Mouse (Mus musculus) B cell, adult 62 days (primary cell): Measurements from ENCODE around the gene Dcpp2. TPM values are rescaled to one million over a fixed set of nuclear protein-coding genes. Genes with fewer than 3 reads are reported as not detected.

Experiments
- total RNA-seq: library from RNA; stranded (reverse); gene quantifications from 4 replicates; pipeline ENCODE4 v1.2.4, GENCODE M21; 2023

Dcpp2 gene
- total RNA-seq = not detected in 4 replicates

DNA sequence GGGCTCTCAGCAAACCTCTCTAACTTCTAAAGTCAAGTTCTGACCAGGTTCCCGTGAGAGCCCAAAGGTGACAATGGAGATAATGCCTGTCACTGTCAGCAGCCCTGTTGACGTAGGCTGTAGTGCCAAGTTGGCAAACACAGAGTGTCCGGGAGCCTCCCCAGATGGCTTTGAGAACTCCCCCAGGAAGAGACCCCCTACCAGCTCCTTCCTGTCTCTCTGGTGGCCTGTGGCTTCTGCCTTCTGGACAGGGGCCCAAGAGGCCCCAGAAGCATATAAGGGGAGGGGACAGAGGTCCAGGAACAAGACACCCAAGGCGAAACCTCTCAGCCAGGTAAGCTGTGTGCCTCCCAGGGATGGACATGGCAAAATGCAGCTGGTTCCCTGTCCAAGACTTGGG, at the start of gene Dcpp2, which contains the start of gene Dcpp1:
Gene Dcpp2 (plus strand): TSS at position 305 of the 400 bp plus-strand sequence.
Gene Dcpp1 (plus strand): TSS at position 301 of the 400 bp plus-strand sequence.

DNA sequence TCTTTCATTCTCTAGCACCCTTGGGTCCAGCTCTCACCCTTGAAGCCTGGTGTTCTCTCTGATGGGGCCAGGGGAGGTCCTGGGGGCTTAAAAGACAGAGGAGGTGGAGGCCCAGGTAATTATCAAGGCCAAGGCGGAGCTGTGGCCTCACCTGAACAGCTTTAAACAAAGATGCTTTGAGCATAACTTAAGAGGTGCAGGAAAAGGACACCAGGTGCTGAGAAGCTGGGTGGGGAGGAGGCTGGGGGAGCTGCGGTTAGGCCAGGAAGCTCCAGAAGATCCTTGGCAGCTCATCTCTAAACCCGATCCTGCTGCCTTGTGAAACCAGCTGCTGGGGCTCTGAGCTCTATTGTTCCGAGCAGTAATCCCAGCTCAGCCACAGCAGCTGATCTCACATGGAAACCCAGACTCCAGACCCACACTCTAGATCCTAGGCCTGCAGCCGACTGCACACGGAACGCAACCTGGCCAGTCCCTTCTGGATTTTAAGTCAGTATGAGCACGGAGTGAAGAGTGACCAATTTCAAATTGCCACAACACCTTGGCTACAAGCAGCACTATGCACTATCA, 44.6 kb upstream of the Dcpp2 start, which contains the start of gene Prss33:
Gene Prss33 (minus strand): TSS at position 51 of the 570 bp plus-strand sequence.

DNA sequence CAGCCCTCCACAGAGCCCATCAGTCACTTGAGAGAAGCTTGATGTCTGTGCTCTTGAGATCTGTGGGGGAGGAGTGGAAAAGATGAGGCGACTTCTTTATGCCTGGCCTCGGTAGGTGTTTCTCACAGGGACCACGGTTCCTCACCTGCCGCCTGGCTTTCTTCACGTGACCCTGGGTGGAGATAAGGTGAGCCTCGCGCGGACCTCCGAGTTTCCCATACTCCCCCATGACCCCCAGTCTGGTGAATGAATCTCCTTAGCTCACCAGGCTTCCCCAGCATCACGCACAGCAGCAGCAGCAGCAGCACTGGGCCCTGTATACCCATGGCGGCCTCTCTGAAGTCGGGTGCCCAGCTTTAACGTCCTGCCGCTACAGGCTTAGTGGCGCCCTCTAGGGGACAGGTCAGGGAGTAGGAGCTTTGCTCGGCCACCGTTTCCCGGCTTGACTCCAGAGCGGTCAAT, 36.8 kb upstream of the Dcpp2 start, which contains the start of the genes Prss32 and Prss41:
Gene Prss32 (plus strand): TSS at position 44 of the 462 bp plus-strand sequence.
Gene Prss41 (minus strand): TSS at position 361 of the 462 bp plus-strand sequence.

DNA sequence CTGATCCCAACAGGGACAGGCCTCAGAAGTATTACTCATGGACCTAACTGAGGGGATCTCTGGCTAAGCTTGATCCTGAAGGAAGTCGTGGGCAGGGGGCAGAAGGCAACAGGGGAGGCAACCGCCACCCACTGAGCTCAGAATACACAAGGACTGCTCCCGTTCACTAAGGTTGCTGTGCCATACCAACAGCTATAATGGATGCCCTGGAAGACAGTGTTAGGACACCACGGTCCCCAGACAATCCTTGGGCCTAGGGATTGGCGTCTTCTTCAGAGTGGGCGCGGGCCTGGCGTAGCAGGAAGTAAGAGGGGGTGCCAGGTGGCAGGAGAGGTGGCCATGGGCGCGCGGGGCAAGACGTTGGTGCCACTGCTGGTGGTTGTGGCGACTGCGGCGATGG, 12.9 kb upstream of the Dcpp2 start, which contains the start of gene Prss21:
Gene Prss21 (plus strand): TSS at position 301 of the 400 bp plus-strand sequence.

DNA sequence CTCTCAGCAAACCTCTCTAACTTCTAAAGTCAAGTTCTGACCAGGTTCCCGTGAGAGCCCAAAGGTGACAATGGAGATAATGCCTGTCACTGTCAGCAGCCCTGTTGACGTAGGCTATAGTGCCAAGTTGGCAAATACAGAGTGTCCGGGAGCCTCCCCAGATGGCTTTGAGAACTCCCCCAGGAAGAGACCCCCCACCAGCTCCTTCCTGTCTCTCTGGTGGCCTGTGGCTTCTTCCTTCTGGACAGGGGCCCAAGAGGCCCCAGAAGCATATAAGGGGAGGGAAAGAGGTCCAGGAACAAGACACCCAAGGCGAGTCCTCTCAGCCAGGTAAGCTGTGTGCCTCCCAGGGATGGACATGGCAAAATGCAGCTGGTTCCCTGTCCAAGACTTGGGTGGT, 36.5 kb downstream of the Dcpp2 start, which contains the start of gene Dcpp3:
Gene Dcpp3 (plus strand): TSS at position 301 of the 400 bp plus-strand sequence.

DNA sequence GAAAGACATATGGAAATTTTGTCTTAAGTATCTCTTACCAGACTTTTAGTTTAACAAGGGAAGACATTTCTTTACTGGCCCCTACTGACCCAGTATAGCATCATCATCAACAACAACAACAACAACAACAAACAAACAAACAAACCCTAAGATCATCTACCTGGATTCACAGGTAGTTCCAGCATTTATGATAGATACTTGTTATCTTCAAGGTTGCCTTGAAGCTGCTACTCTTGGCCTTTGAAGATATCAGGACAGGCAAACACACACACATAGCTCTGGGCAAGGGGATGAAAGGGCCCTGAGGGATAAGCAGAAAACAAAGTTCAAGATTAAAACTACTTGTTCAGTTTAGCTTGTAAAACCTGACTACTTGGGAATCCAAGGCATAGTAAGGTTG, 60.7 kb downstream of the Dcpp2 start, which contains the start of gene Sbp:
Gene Sbp (plus strand): TSS at position 301 of the 400 bp plus-strand sequence.

Other genes with a start within 250 kb of the Dcpp2 start
- 0.12 to 0.16 TPM in 2 of 4 replicates, not detected in the others for gene Mmp25, start 235.6 kb upstream of the Dcpp2 start, total RNA-seq
- gene Bicdl2, start 220.4 kb upstream of the Dcpp2 start, total RNA-seq = 0.36 TPM in 1 of 4 replicates, not detected in the others
- gene Hcfc1r1, start 207.3 kb upstream of the Dcpp2 start, total RNA-seq = 38.2 to 46.6 TPM (median 40.7 TPM) in 4 replicates
- gene Thoc6, start 207.0 kb upstream of the Dcpp2 start, total RNA-seq = 23.1 to 32.2 TPM (median 25.4 TPM) in 4 replicates
- gene Tnfrsf12a, start 203.4 kb upstream of the Dcpp2 start, total RNA-seq = 14.4 to 18.6 TPM (median 16.4 TPM) in 4 replicates
- not detected in 4 replicates for gene Cldn6, start 201.6 kb upstream of the Dcpp2 start, total RNA-seq
- gene Cldn9, start 196.9 kb upstream of the Dcpp2 start, total RNA-seq = not detected in 4 replicates
- not detected in 4 replicates for gene 1520401A03Rik, start 158.1 kb upstream of the Dcpp2 start, total RNA-seq
- gene Pkmyt1, start 154.5 kb upstream of the Dcpp2 start, total RNA-seq = 35.2 to 41.8 TPM (median 38.7 TPM) in 4 replicates
- 0.52 to 2.1 TPM (median 1.5 TPM) in 4 replicates for gene Paqr4, start 140.0 kb upstream of the Dcpp2 start, total RNA-seq
- gene Kremen2, start 135.0 kb upstream of the Dcpp2 start, total RNA-seq = 0.37 TPM in 1 of 4 replicates, not detected in the others
- 26.3 to 31.2 TPM (median 27.9 TPM) in 4 replicates for gene Flywch1, start 109.3 kb upstream of the Dcpp2 start, total RNA-seq
- not detected in 4 replicates for gene Flywch2, start 94.8 kb upstream of the Dcpp2 start, total RNA-seq
- gene Srrm2, start 90.3 kb upstream of the Dcpp2 start, total RNA-seq = 1,370 to 1,448 TPM (median 1,386 TPM) in 4 replicates
- gene Elob, start 51.7 kb upstream of the Dcpp2 start, total RNA-seq = 153 to 167 TPM (median 160 TPM) in 4 replicates
- not detected in 4 replicates for gene Prss33, start 44.8 kb upstream of the Dcpp2 start, total RNA-seq
- gene Prss32, start 37.0 kb upstream of the Dcpp2 start, total RNA-seq = not detected in 4 replicates
- gene Prss41, start 36.7 kb upstream of the Dcpp2 start, total RNA-seq = 0.64 to 0.75 TPM (median 0.66 TPM) in 3 of 4 replicates, not detected in the other
- gene Prss21, start 12.8 kb upstream of the Dcpp2 start, total RNA-seq = not detected in 4 replicates
- gene Dcpp1, start within 50 bp of the Dcpp2 start, total RNA-seq = not detected in 4 replicates
- gene Dcpp3, start 36.6 kb downstream of the Dcpp2 start, total RNA-seq = not detected in 4 replicates
- not detected in 4 replicates for gene Sbp, start 60.8 kb downstream of the Dcpp2 start, total RNA-seq
- not detected in 4 replicates for gene Sbpl, start 74.4 kb downstream of the Dcpp2 start, total RNA-seq
- not detected in 4 replicates for gene Prss30, start 99.7 kb downstream of the Dcpp2 start, total RNA-seq
- gene Prss22, start 117.2 kb downstream of the Dcpp2 start, total RNA-seq = not detected in 4 replicates
- gene Prss27, start 157.3 kb downstream of the Dcpp2 start, total RNA-seq = not detected in 4 replicates
- gene Kctd5, start 192.6 kb downstream of the Dcpp2 start, total RNA-seq = 29.6 to 31.8 TPM (median 29.9 TPM) in 4 replicates